Mouse (Mus musculus): ENCODE results near the gene Megf11. TPM values are rescaled to one million over a fixed set of nuclear protein-coding genes. Genes with fewer than 3 reads are reported as not detected.

The Megf11 gene
- polyA plus RNA-seq, 1 experiment = not detected

DNA sequence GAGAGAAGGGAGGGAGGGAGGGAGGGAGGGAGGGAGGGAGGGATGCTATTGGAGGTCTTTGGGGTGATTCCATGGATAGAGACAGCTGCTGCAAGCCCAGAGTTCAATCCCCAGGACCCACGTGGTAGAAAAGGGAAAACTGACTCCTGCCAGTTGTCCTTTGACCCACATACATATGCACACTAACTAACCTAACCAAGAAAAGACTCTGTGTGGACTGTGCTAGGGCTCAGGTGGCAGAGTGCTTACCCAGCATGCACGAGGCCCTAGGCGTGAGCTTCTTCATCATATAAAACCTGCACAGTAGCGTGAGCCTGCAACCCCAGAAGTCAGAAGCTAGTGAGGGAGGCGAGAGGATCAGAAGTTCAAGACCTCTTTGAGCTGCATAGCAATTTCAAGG lies 182.1 kb downstream of the Megf11 start:
- Histone ChIP-seq H3K27ac (replicated peaks; ENCODE audit: low read depth, low read length) (no peak overlapping the region), H3K4me1 (ENCODE audit: control insufficient read depth, insufficient read depth, insufficient read length, low read length) (no peaks in the 10 kb centered on the region), H3K4me3 (ENCODE audit: insufficient read depth, low read depth, low read length) (no peak overlapping the region)

GRCm38 (mm10) chr9:64568467-64569260 lies 183.2 kb downstream of the Megf11 start:
- Histone ChIP-seq H3K4me3 (ENCODE audit: insufficient read depth, low read depth, low read length) (no peak overlapping the region), H3K4me1 (ENCODE audit: control insufficient read depth, insufficient read depth, insufficient read length, low read length) (no peaks in the 10 kb centered on the region)

DNA sequence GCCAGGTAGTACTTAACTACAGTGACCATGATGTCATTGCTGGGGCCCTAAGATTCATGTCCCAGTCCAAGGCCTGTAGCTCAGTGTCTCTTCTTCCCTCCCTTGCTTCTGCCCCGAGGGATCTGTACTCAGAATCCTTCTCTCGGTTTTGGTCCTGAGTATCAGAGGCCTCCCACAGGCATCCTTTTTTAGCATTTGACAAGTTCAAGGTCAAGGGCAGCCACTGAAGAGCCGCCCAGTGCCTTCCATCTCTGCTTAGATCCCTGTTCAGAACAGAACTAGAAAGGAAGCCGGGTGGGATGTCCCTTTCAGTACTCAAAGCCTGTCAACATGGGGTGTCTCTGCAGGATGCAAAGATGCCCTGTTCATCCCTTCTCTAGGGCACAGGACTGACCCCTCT lies 185.0 kb downstream of the Megf11 start:
- no peak overlapping the region for H3K27ac ChIP-seq (replicated peaks; ENCODE audit: low read depth, low read length)
- no peaks in the 10 kb centered on the region for H3K4me1 ChIP-seq (ENCODE audit: control insufficient read depth, insufficient read depth, insufficient read length, low read length)
- H3K4me3 ChIP-seq (ENCODE audit: insufficient read depth, low read depth, low read length) = no peak overlapping the region

More at GRCm38 (mm10) chr9:64568467-64569260, 183.2 kb downstream of the Megf11 start:
- no peak overlapping the region for H3K27ac ChIP-seq (replicated peaks; ENCODE audit: low read depth, low read length)

GRCm38 (mm10) chr9:64571091-64571490 lies 185.7 kb downstream of the Megf11 start:
- H3K4me1 ChIP-seq (ENCODE audit: control insufficient read depth, insufficient read depth, insufficient read length, low read length) = no peaks in the 10 kb centered on the region
- no peak overlapping the region for H3K27ac ChIP-seq (replicated peaks; ENCODE audit: low read depth, low read length)
- H3K4me3 ChIP-seq (ENCODE audit: insufficient read depth, low read depth, low read length) = no peak overlapping the region

GRCm38 (mm10) chr9:64572629-64573190 lies 187.3 kb downstream of the Megf11 start:
- H3K4me1 ChIP-seq (ENCODE audit: control insufficient read depth, insufficient read depth, insufficient read length, low read length) = no peaks in the 10 kb centered on the region
- H3K27ac ChIP-seq (replicated peaks; ENCODE audit: low read depth, low read length) = no peak overlapping the region
- no peak overlapping the region for H3K4me3 ChIP-seq (ENCODE audit: insufficient read depth, low read depth, low read length)

- Histone ChIP-seq H3K27ac (replicated peaks; ENCODE audit: low read depth, low read length) (no peak overlapping the region), H3K4me1 (ENCODE audit: control insufficient read depth, insufficient read depth, insufficient read length, low read length) (no peaks in the 10 kb centered on the region), H3K4me3 (ENCODE audit: insufficient read depth, low read depth, low read length) (no peak overlapping the region)
These were observed 190.2 kb downstream of the Megf11 start for GRCm38 (mm10) chr9:64575658-64576057.

GRCm38 (mm10) chr9:64576143-64576878 lies 190.9 kb downstream of the Megf11 start:
- no peaks in the 10 kb centered on the region for H3K4me1 ChIP-seq (ENCODE audit: control insufficient read depth, insufficient read depth, insufficient read length, low read length)
- H3K4me3 ChIP-seq (ENCODE audit: insufficient read depth, low read depth, low read length) = no peak overlapping the region

DNA sequence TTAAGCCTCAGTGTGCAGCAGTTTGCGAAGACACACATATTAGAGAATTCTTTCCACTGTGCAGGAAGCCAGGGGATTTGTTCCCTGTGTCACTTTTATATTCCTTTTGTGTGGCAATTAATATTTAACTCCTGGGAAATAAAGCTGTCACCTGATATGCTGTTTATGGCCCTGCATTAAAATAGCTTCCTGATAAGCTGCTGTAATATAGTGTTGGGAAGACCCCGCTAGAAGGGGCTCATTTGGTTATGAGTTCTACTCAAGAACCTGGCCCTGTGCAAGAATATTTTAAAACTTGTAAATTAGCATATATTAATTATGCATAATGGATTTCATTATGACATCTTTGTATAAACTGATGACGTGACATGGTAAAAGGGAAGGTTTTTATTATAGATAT lies 191.7 kb downstream of the Megf11 start:
- Histone ChIP-seq H3K27ac (replicated peaks; ENCODE audit: low read depth, low read length) (no peak overlapping the region), H3K4me3 (ENCODE audit: insufficient read depth, low read depth, low read length) (no peak overlapping the region), H3K4me1 (ENCODE audit: control insufficient read depth, insufficient read depth, insufficient read length, low read length) (no peaks in the 10 kb centered on the region)

More at GRCm38 (mm10) chr9:64576143-64576878, 190.9 kb downstream of the Megf11 start:
- H3K27ac ChIP-seq (replicated peaks; ENCODE audit: low read depth, low read length) = no peak overlapping the region

- H3K4me3 ChIP-seq (ENCODE audit: insufficient read depth, low read depth, low read length) = no peak overlapping the region
- no peaks in the 10 kb centered on the region for H3K4me1 ChIP-seq (ENCODE audit: control insufficient read depth, insufficient read depth, insufficient read length, low read length)
- no peak overlapping the region for H3K27ac ChIP-seq (replicated peaks; ENCODE audit: low read depth, low read length)
These were observed 192.6 kb downstream of the Megf11 start for GRCm38 (mm10) chr9:64578014-64578413.

GRCm38 (mm10) chr9:64579306-64579705 lies 193.9 kb downstream of the Megf11 start:
- H3K27ac ChIP-seq (replicated peaks; ENCODE audit: low read depth, low read length) = no peak overlapping the region
- no peak overlapping the region for H3K4me3 ChIP-seq (ENCODE audit: insufficient read depth, low read depth, low read length)
- no peaks in the 10 kb centered on the region for H3K4me1 ChIP-seq (ENCODE audit: control insufficient read depth, insufficient read depth, insufficient read length, low read length)

- no peaks in the 10 kb centered on the region for H3K4me1 ChIP-seq (ENCODE audit: control insufficient read depth, insufficient read depth, insufficient read length, low read length)
- H3K27ac ChIP-seq (replicated peaks; ENCODE audit: low read depth, low read length) = no peak overlapping the region
- H3K4me3 ChIP-seq (ENCODE audit: insufficient read depth, low read depth, low read length) = no peak overlapping the region
These were observed 200.9 kb downstream of the Megf11 start for GRCm38 (mm10) chr9:64586292-64586691.

- no peaks in the 10 kb centered on the region for H3K4me1 ChIP-seq (ENCODE audit: control insufficient read depth, insufficient read depth, insufficient read length, low read length)
- no peak overlapping the region for H3K27ac ChIP-seq (replicated peaks; ENCODE audit: low read depth, low read length)
- no peak overlapping the region for H3K4me3 ChIP-seq (ENCODE audit: insufficient read depth, low read depth, low read length)
These were observed 202.6 kb downstream of the Megf11 start for GRCm38 (mm10) chr9:64587991-64588390.

DNA sequence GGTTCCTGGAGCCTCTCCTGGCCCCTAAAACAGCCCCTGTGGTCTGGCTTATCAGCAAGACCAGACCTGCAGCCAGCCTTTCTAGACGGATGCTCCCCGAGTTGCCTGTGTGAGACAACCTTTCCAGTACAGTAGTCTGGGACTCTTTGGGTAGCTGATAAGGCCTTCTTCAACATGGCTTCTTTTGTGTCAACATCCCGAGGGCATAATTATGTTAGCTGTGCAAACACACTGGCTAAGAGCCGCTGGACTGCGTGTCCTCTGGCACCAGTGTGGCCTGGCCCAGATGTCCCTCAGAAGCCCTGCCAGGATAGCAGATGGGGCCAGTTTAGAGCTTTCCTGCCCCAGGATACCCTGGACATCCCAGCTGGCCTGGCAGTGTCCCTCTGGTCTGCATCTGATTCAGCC lies 205.2 kb downstream of the Megf11 start:
- no peak overlapping the region for H3K4me3 ChIP-seq (ENCODE audit: insufficient read depth, low read depth, low read length)
- H3K4me1 ChIP-seq (ENCODE audit: control insufficient read depth, insufficient read depth, insufficient read length, low read length) = no peaks in the 10 kb centered on the region
- H3K27ac ChIP-seq (replicated peaks; ENCODE audit: low read depth, low read length) = no peak overlapping the region

DNA sequence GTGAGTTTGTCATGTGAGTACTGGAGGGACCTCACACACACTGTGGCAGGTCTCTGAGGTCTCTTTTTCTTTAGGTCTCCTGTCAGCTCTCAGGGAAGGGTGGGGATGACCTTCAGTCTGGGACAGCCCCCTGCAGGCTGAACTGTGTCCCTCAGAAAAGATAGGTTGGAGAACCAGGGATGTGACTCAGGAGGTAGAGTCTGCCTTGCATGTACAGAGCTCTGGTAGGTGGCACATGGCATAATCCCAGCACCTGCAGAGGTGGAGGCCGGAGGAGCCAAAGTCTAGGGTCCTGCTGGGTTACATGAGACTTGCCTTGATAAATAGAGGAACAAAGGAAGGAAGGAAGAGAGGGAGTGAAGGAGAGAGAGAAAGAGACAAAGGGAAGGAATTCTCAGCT lies 206.0 kb downstream of the Megf11 start:
- no peaks in the 10 kb centered on the region for H3K4me1 ChIP-seq (ENCODE audit: control insufficient read depth, insufficient read depth, insufficient read length, low read length)
- H3K4me3 ChIP-seq (ENCODE audit: insufficient read depth, low read depth, low read length) = no peak overlapping the region
- H3K27ac ChIP-seq (replicated peaks; ENCODE audit: low read depth, low read length) = no peak overlapping the region

GRCm38 (mm10) chr9:64594442-64594841 lies 209.0 kb downstream of the Megf11 start:
- Histone ChIP-seq H3K4me3 (ENCODE audit: insufficient read depth, low read depth, low read length) (no peak overlapping the region), H3K27ac (replicated peaks; ENCODE audit: low read depth, low read length) (no peak overlapping the region), H3K4me1 (ENCODE audit: control insufficient read depth, insufficient read depth, insufficient read length, low read length) (no peaks in the 10 kb centered on the region)

Data from brown adipose tissue, adult 24 weeks (tissue).